Mouse (Mus musculus): ENCODE results near the gene AK157302. TPM values are rescaled to one million over a fixed set of nuclear protein-coding genes. Genes with fewer than 3 reads are reported as not detected.
"Not testable (repeated sequence)": the region's sequence is repeated elsewhere in the genome, so short reads cannot be mapped to it uniquely, and the experiment has no call there.

Gene AK157302
- 10 to 100 TPM; 20.5 to 25.5 TPM for total RNA-seq (2021)

- intact Hi-C loops (cut with DNase I): no loop called here
- DNase-seq (ENCODE audit: low spot score in 2 of 2): no peak
Measured at GRCm38 (mm10) chr13:21495080-21495479, at the start of gene AK157302. AK157302 (plus strand) TSS chr13:21495223.

GRCm38 (mm10) chr13:21446796-21447195 lies 48.2 kb upstream of the AK157302 start:
- DNase-seq (ENCODE audit: low spot score in 2 of 2): no peak
- intact Hi-C loops (cut with DNase I): no loop called here

DNA sequence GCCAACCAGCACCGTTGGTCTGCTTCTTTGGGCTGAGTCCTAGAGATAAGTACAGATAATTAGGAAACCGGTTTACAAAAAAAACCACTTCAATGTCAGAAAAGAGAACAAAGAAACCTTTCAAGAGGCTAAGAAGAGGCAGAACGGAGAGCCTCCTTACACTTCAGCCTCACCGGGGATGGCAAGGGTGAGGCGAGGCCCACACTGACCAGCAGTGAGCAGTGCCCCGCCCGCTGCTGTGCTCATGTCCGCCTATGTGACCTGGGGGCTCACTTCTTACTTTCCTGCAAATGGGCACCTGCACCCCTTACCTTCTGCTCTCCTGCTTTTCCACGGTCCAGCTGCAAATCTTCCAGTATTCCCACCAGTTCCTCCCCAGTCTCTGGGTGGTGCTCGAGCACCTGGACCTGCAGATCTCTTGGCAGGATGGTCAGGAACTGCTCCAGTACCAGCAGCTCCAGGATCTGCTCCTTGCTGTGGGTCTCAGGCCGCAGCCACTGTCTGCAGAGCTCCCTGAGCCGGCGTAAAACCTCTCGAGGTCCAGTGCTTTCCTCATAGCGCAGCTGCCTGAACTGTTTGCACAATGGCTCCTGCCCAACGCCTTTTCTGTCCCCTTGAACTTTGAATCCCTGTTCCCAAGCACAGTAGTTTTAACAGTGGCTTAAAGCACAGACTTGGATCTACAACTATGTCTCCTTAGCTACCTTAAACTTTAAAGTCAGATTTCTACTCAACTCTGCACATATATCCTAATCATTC lies 47.0 kb upstream of the AK157302 start:
- no peak for DNase-seq (ENCODE audit: low spot score in 2 of 2)
- intact Hi-C loops (cut with DNase I): no loop called here

- intact Hi-C loops (cut with DNase I): loop anchor here (2.0 kb wide), 3 partner anchors 44 to 90 kb away; partner anchors contain the start of gene Zscan12
- no peak for DNase-seq (ENCODE audit: low spot score in 2 of 2)
Measured at GRCm38 (mm10) chr13:21453042-21453441, 42.0 kb upstream of the AK157302 start.

DNA sequence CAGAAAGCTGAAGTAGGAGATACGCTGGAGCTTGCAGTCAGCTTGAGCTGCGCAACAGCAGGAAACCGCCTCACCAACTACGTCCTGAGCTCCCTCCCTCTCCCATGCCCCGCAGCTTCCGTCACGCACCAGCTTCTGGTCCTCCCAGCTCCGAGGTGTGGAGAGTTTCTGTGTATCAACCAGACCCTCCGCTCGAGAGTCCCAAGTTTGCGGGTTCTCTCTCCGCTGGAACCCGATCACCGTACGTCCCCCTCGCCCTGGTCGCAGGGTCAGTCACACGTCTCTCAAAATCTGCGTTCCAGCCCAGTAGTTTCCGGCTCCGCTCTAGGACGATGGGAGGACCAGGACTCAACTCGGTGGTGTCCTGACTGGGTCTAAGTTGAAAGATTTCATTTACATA lies 41.6 kb upstream of the AK157302 start, which contains the start of gene Zscan26:
Zscan26 (minus strand) TSS at position 282 of the 400 bp plus-strand sequence.
- intact Hi-C loops (cut with DNase I): loop anchor here (2.0 kb wide), 3 partner anchors 45 to 91 kb away; partner anchors contain the start of gene Zscan12
- DNase-seq (ENCODE audit: low spot score in 2 of 2): peak; percentile 86 to 87

- no peak for DNase-seq (ENCODE audit: low spot score in 2 of 2)
- intact Hi-C loops (cut with DNase I): no loop called here
Measured at GRCm38 (mm10) chr13:21454133-21454532, 40.9 kb upstream of the AK157302 start.

DNA sequence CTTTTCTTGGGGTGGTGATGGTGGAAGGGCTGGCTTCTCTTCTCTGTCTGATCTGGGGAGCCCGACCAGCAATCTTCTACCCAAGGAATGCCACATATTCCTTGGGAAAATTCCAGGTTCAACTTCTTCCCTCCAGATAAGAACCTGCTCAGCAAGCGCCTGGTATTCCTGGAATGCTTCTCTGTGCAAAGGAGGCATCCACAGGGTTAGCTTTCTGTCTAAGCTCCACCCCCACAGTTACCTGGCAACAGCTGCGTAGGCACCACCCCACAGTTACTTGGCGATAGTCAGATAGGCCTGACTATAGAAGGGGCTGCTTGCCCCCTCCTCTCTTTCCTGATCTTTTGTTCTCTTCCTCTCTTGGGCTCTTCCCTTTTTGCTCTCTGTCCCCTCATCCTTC lies 38.7 kb upstream of the AK157302 start:
- intact Hi-C loops (cut with DNase I): no loop called here
- DNase-seq (ENCODE audit: low spot score in 2 of 2): no peak

GRCm38 (mm10) chr13:21462516-21462915 lies 32.5 kb upstream of the AK157302 start:
- intact Hi-C loops (cut with DNase I); DNase-seq (ENCODE audit: low spot score in 2 of 2): not testable (repeated sequence)

GRCm38 (mm10) chr13:21467336-21467735 lies 27.7 kb upstream of the AK157302 start:
- intact Hi-C loops (cut with DNase I): no loop called here
- DNase-seq (ENCODE audit: low spot score in 2 of 2): no peak

DNA sequence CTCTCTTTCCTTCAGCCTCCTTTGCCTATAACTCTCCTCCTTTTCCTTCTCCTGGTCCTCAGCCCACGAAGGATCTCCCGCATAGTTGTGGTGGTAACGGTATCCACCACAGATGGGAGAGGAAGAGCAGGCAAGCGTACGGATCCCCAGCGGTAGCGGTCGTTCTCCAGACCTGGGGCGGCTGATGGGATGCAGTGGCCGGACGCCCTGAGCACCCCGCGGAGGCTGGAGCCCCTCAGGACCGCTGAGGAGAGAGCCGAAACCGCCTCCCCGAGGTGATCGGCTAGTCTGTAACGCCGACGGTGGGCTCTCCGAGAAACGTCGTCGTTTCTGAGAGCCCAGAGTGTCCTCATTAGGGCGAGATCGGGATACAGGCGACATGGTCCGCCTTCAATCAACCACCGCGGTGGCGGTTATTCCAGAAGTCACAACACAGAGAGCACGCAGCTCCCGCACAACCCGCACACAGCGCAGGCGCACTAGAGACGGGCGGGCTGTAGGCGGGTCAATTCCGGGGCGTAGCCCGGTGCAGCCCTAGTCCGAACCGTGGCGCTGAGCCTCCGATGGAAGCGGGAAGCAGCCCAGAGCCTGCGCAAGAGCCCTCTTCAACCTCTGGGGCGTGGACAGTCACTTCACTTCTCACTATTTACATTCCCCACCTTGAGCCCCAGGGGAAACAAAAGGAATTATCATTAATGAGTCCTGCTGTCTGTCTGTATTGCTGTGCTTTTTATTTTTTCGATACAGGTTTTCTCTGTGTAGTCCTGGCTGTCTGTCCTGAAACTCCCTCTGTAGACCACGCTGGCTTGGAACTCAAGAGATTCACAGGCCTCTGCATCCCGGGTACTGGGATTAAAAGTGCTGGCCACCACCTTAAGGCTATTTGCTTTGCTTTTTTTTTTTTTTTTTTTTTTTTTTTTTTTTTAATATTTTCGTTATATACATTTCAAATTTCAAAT lies 26.7 kb upstream of the AK157302 start, which contains the start of gene Nkapl:
Nkapl (minus strand) TSS at position 449 of the 959 bp plus-strand sequence.
- intact Hi-C loops (cut with DNase I): no loop called here

GRCm38 (mm10) chr13:21469097-21469496 lies 25.9 kb upstream of the AK157302 start:
- intact Hi-C loops (cut with DNase I): no loop called here
- DNase-seq (ENCODE audit: low spot score in 2 of 2): no peak

More for the DNA sequence above, 26.7 kb upstream of the AK157302 start, which contains the start of gene Nkapl:
- peak; percentile 76 to 80 for DNase-seq (ENCODE audit: low spot score in 2 of 2)

DNA sequence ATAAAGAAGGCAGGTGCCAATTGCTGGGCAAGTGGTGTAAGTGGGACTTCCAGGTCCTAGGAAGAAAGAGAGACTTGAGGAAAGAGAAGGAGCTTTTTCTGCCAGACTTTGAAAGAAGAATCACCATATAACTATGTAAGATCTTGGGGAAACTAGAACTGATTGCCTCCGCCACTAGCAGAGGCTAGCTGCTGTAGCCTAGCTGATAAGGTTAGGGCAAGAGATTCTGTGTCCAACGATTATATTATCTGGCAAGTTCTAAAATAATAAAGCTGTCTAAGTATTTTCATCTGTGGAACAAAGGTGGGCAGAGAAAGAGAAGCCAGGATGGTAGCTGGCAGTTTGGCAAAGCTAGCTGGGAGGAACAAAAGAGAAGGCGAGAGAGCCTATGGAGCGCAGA lies 22.6 kb upstream of the AK157302 start:
- intact Hi-C loops (cut with DNase I): no loop called here
- DNase-seq (ENCODE audit: low spot score in 2 of 2): no peak

GRCm38 (mm10) chr13:21478759-21479670 lies 16.0 kb upstream of the AK157302 start, which contains the start of the genes Zkscan4 and Gm10065:
Zkscan4 (plus strand) TSS chr13:21478907.
Gm10065 (minus strand) TSS chr13:21479441.
- intact Hi-C loops (cut with DNase I): loop anchor here (2.0 kb wide), 2 partner anchors 52 to 76 kb away; partner anchors contain the start of genes Zkscan3 and Zkscan8
- DNase-seq (ENCODE audit: low spot score in 2 of 2): peak; percentile 77 to 80

DNA sequence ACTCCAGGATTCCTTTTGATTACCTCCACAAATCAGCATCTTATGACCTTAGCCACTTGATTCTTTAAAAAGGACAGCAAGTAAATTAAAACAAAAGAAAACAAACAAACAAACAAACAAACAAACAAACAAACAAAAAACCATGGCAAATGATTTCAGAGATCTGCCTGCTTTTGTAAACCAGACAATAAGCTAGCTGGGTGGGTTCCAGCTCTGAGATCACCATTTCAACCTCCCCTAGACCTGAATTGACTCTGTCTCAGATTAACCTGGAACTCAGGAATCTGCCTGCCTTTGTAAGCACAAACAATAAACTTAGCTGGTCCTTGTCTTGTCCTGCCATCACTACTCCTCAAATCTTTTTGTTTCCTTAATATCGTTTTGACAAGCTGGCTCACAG lies 8.1 kb upstream of the AK157302 start:
- no peak for DNase-seq (ENCODE audit: low spot score in 2 of 2)
- intact Hi-C loops (cut with DNase I): no loop called here

- no peak for DNase-seq (ENCODE audit: low spot score in 2 of 2)
- intact Hi-C loops (cut with DNase I): no loop called here
Measured at GRCm38 (mm10) chr13:21492847-21493246, 2.2 kb upstream of the AK157302 start.

DNA sequence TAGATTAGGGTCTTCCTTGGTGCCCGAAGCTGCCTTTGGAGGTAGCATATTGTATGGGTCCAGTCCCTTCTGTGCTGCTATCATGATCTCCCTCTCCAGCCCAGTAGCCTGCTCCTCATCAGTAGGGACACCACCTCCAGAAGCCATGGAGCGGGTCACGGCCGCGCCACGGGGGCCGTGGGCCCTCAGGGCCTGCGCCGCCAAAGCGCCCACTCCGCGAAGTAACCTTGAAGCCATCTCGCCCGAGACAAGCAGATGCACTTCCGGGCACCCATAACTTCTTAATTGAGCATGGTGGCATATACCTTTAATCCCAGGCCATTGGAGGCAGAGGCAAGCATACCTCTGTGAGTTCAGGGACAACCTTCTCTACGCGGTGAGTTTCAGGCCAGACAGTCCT lies 6.2 kb downstream of the AK157302 start, which contains the start of gene Gm11273:
Gm11273 (minus strand) TSS at position 237 of the 400 bp plus-strand sequence.
- intact Hi-C loops (cut with DNase I); DNase-seq (ENCODE audit: low spot score in 2 of 2): not testable (repeated sequence)

DNA sequence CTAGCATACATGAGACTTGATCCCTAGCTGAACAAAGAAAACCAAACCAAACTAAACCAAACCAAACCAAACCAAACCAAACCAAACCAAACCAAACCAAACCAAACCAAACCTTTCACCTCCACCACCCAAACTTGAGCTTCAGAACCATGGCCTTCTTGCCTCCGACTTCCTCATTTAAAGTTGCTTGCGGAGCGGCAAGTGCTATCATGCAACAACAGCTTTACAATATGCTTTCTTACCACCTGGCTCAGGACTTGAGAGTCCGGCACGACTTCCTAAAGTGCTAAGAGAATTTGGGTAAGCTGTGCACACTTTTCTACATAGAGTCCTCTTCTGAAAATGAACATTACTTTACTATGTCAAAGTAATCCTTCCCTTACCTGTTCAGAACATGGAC lies 7.3 kb downstream of the AK157302 start:
- intact Hi-C loops (cut with DNase I): no loop called here
- DNase-seq (ENCODE audit: low spot score in 2 of 2): no peak

- intact Hi-C loops (cut with DNase I): loop anchor here (2.0 kb wide), 2 partner anchors 25 to 53 kb away; partner anchors contain the start of genes Zkscan8 and Zscan26
- peak; percentile 68 to 74 for DNase-seq (ENCODE audit: low spot score in 2 of 2)
Measured at GRCm38 (mm10) chr13:21506221-21506649, 11.2 kb downstream of the AK157302 start.
